Mouse (Mus musculus): ENCODE results near the gene Dusp28.

Gene Dusp28

GRCm38 (mm10) chr1:92906779-92907631, at the start of gene Dusp28:
Gene Dusp28, plus strand, starts transcription at chr1:92906981.
- in situ Hi-C loops (cut with MboI), result loop anchor here (25.0 kb wide), 2 partner anchors 730 to 905 kb away; partner anchors contain the start of genes D2hgdh, Dtymk and Ing5

GRCm38 (mm10) chr1:92861503-92861902, 45.3 kb upstream of the Dusp28 start:
- in situ Hi-C loops (cut with MboI), result no loop called here

- in situ Hi-C loops (cut with MboI), result no loop called here
Observed at GRCm38 (mm10) chr1:92863268-92863667, 43.5 kb upstream of the Dusp28 start.

- in situ Hi-C loops (cut with MboI), result no loop called here
Observed at GRCm38 (mm10) chr1:92866170-92866569, 40.6 kb upstream of the Dusp28 start.

GRCm38 (mm10) chr1:92869985-92870384, 36.8 kb upstream of the Dusp28 start:
- in situ Hi-C loops (cut with MboI), result no loop called here

- in situ Hi-C loops (cut with MboI), result no loop called here
Observed at GRCm38 (mm10) chr1:92872666-92873065, 34.1 kb upstream of the Dusp28 start.

- in situ Hi-C loops (cut with MboI), result no loop called here
Observed at GRCm38 (mm10) chr1:92874011-92874410, 32.8 kb upstream of the Dusp28 start.

GRCm38 (mm10) chr1:92875360-92876111, 31.2 kb upstream of the Dusp28 start:
- in situ Hi-C loops (cut with MboI), result no loop called here

- in situ Hi-C loops (cut with MboI), result no loop called here
Observed at GRCm38 (mm10) chr1:92877431-92877978, 29.3 kb upstream of the Dusp28 start.

GRCm38 (mm10) chr1:92878066-92878741, 28.6 kb upstream of the Dusp28 start:
- in situ Hi-C loops (cut with MboI), result no loop called here

GRCm38 (mm10) chr1:92879266-92879665, 27.5 kb upstream of the Dusp28 start:
- in situ Hi-C loops (cut with MboI), result no loop called here

GRCm38 (mm10) chr1:92880101-92880500, 26.7 kb upstream of the Dusp28 start:
- in situ Hi-C loops (cut with MboI), result no loop called here

GRCm38 (mm10) chr1:92881982-92882381, 24.8 kb upstream of the Dusp28 start:
- in situ Hi-C loops (cut with MboI), result no loop called here

GRCm38 (mm10) chr1:92888901-92889655, 17.7 kb upstream of the Dusp28 start:
- in situ Hi-C loops (cut with MboI), result no loop called here

- in situ Hi-C loops (cut with MboI), result no loop called here
Observed at GRCm38 (mm10) chr1:92892791-92893190, 14.0 kb upstream of the Dusp28 start.

GRCm38 (mm10) chr1:92893896-92894295, 12.9 kb upstream of the Dusp28 start:
- in situ Hi-C loops (cut with MboI), result no loop called here

GRCm38 (mm10) chr1:92895089-92895488, 11.7 kb upstream of the Dusp28 start:
- in situ Hi-C loops (cut with MboI), result no loop called here

GRCm38 (mm10) chr1:92902786-92903185, 4.0 kb upstream of the Dusp28 start, which contains the start of gene Ankmy1:
Gene Ankmy1, minus strand, starts transcription at chr1:92902906.
- in situ Hi-C loops (cut with MboI), result loop anchor here (25.0 kb wide), 2 partner anchors 735 to 910 kb away; partner anchors contain the start of genes D2hgdh, Dtymk and Ing5

- in situ Hi-C loops (cut with MboI), result loop anchor here (25.0 kb wide), 2 partner anchors 734 to 909 kb away; partner anchors contain the start of genes D2hgdh, Dtymk and Ing5
Observed at GRCm38 (mm10) chr1:92903627-92904026, 3.2 kb upstream of the Dusp28 start.

GRCm38 (mm10) chr1:92905703-92906310, 974 bp upstream of the Dusp28 start:
- in situ Hi-C loops (cut with MboI), result loop anchor here (25.0 kb wide), 2 partner anchors 731 to 906 kb away; partner anchors contain the start of genes D2hgdh, Dtymk and Ing5
